ENCODE assay signal across 8 mouse cellular contexts in genomic region chr11:53469294-53469967, GRCm38 (mm10). TPM values are rescaled to one million over a fixed set of nuclear protein-coding genes. Genes with fewer than 3 reads are reported as not detected.
DNase-seq lines count a peak whose midpoint lies in the region; ATAC-seq lines count a peak whose summit lies in the region.

No protein-coding gene starts in this region.

- H3K27me3 ChIP-seq in embryonic facial prominence, embryonic 12.5 days, result peaks cover 64% of the 10 kb centered on the region
- H3K27me3 ChIP-seq in forebrain, embryonic 14.5 days (replicated peaks; ENCODE audit: control insufficient read depth, insufficient read depth, low read length), result peaks cover 23% of the 10 kb centered on the region
- peaks cover 90% of the 10 kb centered on the region for H3K27me3 ChIP-seq in midbrain, embryonic 12.5 days

- WGBS in embryonic facial prominence, embryonic 12.5 days, result 16% methylated on average over 16 of the region's 16 CpGs
- WGBS in forebrain, embryonic 14.5 days, result 23% methylated on average over 16 of the region's 16 CpGs
- 45% methylated on average over 16 of the region's 16 CpGs for WGBS in midbrain, embryonic 12.5 days

- ATAC-seq in embryonic facial prominence, embryonic 12.5 days (ENCODE audit: insufficient number of reproducible peaks, insufficient read depth, low FRiP score, low TSS enrichment), result no peak
- ATAC-seq in forebrain, embryonic 14.5 days, result peak; percentile 18; the same call in 1 of the 2 replicates
- no peak for ATAC-seq in midbrain, embryonic 12.5 days (ENCODE audit: low FRiP score, low read depth)

- H3K4me2 ChIP-seq in embryonic facial prominence, embryonic 12.5 days (replicated peaks), result peak overlapping the region; percentile 48
- H3K4me2 ChIP-seq in forebrain, embryonic 14.5 days (ENCODE audit: low read length), result peak overlapping the region; percentile 48
- H3K4me2 ChIP-seq in midbrain, embryonic 12.5 days (replicated peaks), result peak overlapping the region; percentile 51

- no peaks in the 10 kb centered on the region for H3K36me3 ChIP-seq in embryonic facial prominence, embryonic 12.5 days
- no peaks in the 10 kb centered on the region for H3K36me3 ChIP-seq in forebrain, embryonic 14.5 days (ENCODE audit: control insufficient read depth, insufficient read depth, low read length)
- no peaks in the 10 kb centered on the region for H3K36me3 ChIP-seq in midbrain, embryonic 12.5 days

- H3K27ac ChIP-seq in embryonic facial prominence, embryonic 12.5 days, result no peak overlapping the region
- H3K27ac ChIP-seq in forebrain, embryonic 14.5 days (ENCODE audit: low read depth, low read length), result no peak overlapping the region
- H3K27ac ChIP-seq in midbrain, embryonic 12.5 days (replicated peaks), result no peak overlapping the region

- no peak overlapping the region for H3K9ac ChIP-seq in embryonic facial prominence, embryonic 12.5 days
- no peak overlapping the region for H3K9ac ChIP-seq in forebrain, embryonic 14.5 days (ENCODE audit: low read length)
- no peak overlapping the region for H3K9ac ChIP-seq in midbrain, embryonic 12.5 days (replicated peaks)

- DNase-seq in left cerebral cortex, adult 11 months (ENCODE audit: low spot score), result peak; percentile 71
- DNase-seq in left cerebral cortex, adult 9 months (ENCODE audit: low spot score in 2 of 2), result no peak
- no peak for DNase-seq in forebrain, embryonic 14.5 days (ENCODE audit: low spot score)
- DNase-seq in embryo, embryonic 10 days (ENCODE audit: low spot score), result no peak
- DNase-seq in layer of hippocampus, postnatal 14 days (ENCODE audit: low spot score in 2 of 2), result no peak
- DNase-seq in frontal cortex, adult 2 months (ENCODE audit: extremely low spot score in 1 of 2, low spot score in 1 of 2), result no peak

- H3K4me3 ChIP-seq in embryonic facial prominence, embryonic 12.5 days, result no peak overlapping the region
- H3K4me3 ChIP-seq in forebrain, embryonic 14.5 days (ENCODE audit: low read depth, low read length), result 0 out of 2 replicates have a peak overlapping the region, but pooled peaks have one; percentile 10
- no peak overlapping the region for H3K4me3 ChIP-seq in midbrain, embryonic 12.5 days

- H3K4me1 ChIP-seq in embryonic facial prominence, embryonic 12.5 days, result peaks cover 17% of the 10 kb centered on the region
- peaks cover 10% of the 10 kb centered on the region for H3K4me1 ChIP-seq in forebrain, embryonic 14.5 days (ENCODE audit: control insufficient read depth, insufficient read depth, low read length)
- peaks cover 29% of the 10 kb centered on the region for H3K4me1 ChIP-seq in midbrain, embryonic 12.5 days

- H3K9me3 ChIP-seq in embryonic facial prominence, embryonic 12.5 days, result no peaks in the 10 kb centered on the region
- H3K9me3 ChIP-seq in forebrain, embryonic 14.5 days (replicated peaks; ENCODE audit: control insufficient read depth, low read length), result no peaks in the 10 kb centered on the region
- H3K9me3 ChIP-seq in midbrain, embryonic 12.5 days, result no peaks in the 10 kb centered on the region

RNA-seq across cellular contexts. Expression of gene Gm9837, which starts 0.8 kb away (rescaled TPM):
- not detected in 2 replicates for polyA plus RNA-seq in embryonic facial prominence, embryonic 12.5 days (2016; fragmentation: Nextera tagmentation; extraction: Ambion mirVana)
- not detected in 2 replicates for polyA plus RNA-seq in forebrain, embryonic 14.5 days (2014; fragmentation: Nextera tagmentation; extraction: Ambion mirVana)
- polyA plus RNA-seq in midbrain, embryonic 12.5 days (2016; fragmentation: Nextera tagmentation; extraction: Ambion mirVana), result not detected in 2 replicates
- total RNA-seq in layer of hippocampus, postnatal 14 days (2021), result not detected
- not detected in 2 replicates for polyA plus RNA-seq in frontal cortex, adult 2 months (2012; rRNA removed)

RNA-seq across cellular contexts. Expression of gene Gm9945, which starts 10.5 kb away (rescaled TPM):
- 0.25 TPM in 1 of 2 replicates, not detected in the other for polyA plus RNA-seq in embryonic facial prominence, embryonic 12.5 days (2016; fragmentation: Nextera tagmentation; extraction: Ambion mirVana)
- polyA plus RNA-seq in forebrain, embryonic 14.5 days (2014; fragmentation: Nextera tagmentation; extraction: Ambion mirVana), result 0.19 TPM in 1 of 2 replicates, not detected in the other
- not detected in 2 replicates for polyA plus RNA-seq in midbrain, embryonic 12.5 days (2016; fragmentation: Nextera tagmentation; extraction: Ambion mirVana)
- 1 to 10 TPM; 2.4 to 2.5 TPM for total RNA-seq in layer of hippocampus, postnatal 14 days (2021)
- polyA plus RNA-seq in frontal cortex, adult 2 months (2012; rRNA removed), result 0.42 and 0.46 TPM in 2 replicates

RNA-seq across cellular contexts. Expression of gene Sowaha, which starts 10.6 kb away (rescaled TPM):
- 1.6 and 2.4 TPM in 2 replicates for polyA plus RNA-seq in embryonic facial prominence, embryonic 12.5 days (2016; fragmentation: Nextera tagmentation; extraction: Ambion mirVana)
- 1.2 and 1.7 TPM in 2 replicates for polyA plus RNA-seq in forebrain, embryonic 14.5 days (2014; fragmentation: Nextera tagmentation; extraction: Ambion mirVana)
- 0.39 and 0.77 TPM in 2 replicates for polyA plus RNA-seq in midbrain, embryonic 12.5 days (2016; fragmentation: Nextera tagmentation; extraction: Ambion mirVana)
- total RNA-seq in layer of hippocampus, postnatal 14 days (2021), result 100 to 1,000 TPM; 106 to 108 TPM
- polyA plus RNA-seq in frontal cortex, adult 2 months (2012; rRNA removed), result 42.7 and 43.3 TPM in 2 replicates

RNA-seq across cellular contexts. Expression of gene Shroom1, which starts 12.4 kb away (rescaled TPM):
- 5.9 and 6.5 TPM in 2 replicates for polyA plus RNA-seq in embryonic facial prominence, embryonic 12.5 days (2016; fragmentation: Nextera tagmentation; extraction: Ambion mirVana)
- 1.5 and 1.7 TPM in 2 replicates for polyA plus RNA-seq in forebrain, embryonic 14.5 days (2014; fragmentation: Nextera tagmentation; extraction: Ambion mirVana)
- 1.8 and 2.4 TPM in 2 replicates for polyA plus RNA-seq in midbrain, embryonic 12.5 days (2016; fragmentation: Nextera tagmentation; extraction: Ambion mirVana)
- total RNA-seq in layer of hippocampus, postnatal 14 days (2021), result 1 to 10 TPM; 4.0 to 4.5 TPM
- polyA plus RNA-seq in frontal cortex, adult 2 months (2012; rRNA removed), result 7.4 and 8.1 TPM in 2 replicates

RNA-seq across cellular contexts. Expression of gene Gm10447, which starts 12.5 kb away (rescaled TPM):
- polyA plus RNA-seq in embryonic facial prominence, embryonic 12.5 days (2016; fragmentation: Nextera tagmentation; extraction: Ambion mirVana), result 0.22 and 0.27 TPM in 2 replicates
- not detected in 2 replicates for polyA plus RNA-seq in forebrain, embryonic 14.5 days (2014; fragmentation: Nextera tagmentation; extraction: Ambion mirVana)
- polyA plus RNA-seq in midbrain, embryonic 12.5 days (2016; fragmentation: Nextera tagmentation; extraction: Ambion mirVana), result not detected in 2 replicates
- under 1 TPM in 1 of 2 experiments, not detected in 1; 0.26 TPM for total RNA-seq in layer of hippocampus, postnatal 14 days (2021)
- 0.08 and 0.10 TPM in 2 replicates for polyA plus RNA-seq in frontal cortex, adult 2 months (2012; rRNA removed)

Comparison
In these comparisons a context has a peak if more than half of its experiments do, and no peak if none do; other contexts are left out.
1. RNA of gene Sowaha, which starts 10.6 kb away (polyA plus RNA-seq): 42.7 to 43.3 TPM in frontal cortex, adult 2 months; 1.6 to 2.4 TPM in embryonic facial prominence, embryonic 12.5 days, 1.2 to 1.7 TPM in forebrain, embryonic 14.5 days and 0.39 to 0.77 TPM in midbrain, embryonic 12.5 days; every median in the first group is over 10 times any median in the second.
2. Peak in every context shown above with its lines, with median percentiles within 50 percentile points of each other: H3K4me2 ChIP-seq.